In the genomic region with DNA sequence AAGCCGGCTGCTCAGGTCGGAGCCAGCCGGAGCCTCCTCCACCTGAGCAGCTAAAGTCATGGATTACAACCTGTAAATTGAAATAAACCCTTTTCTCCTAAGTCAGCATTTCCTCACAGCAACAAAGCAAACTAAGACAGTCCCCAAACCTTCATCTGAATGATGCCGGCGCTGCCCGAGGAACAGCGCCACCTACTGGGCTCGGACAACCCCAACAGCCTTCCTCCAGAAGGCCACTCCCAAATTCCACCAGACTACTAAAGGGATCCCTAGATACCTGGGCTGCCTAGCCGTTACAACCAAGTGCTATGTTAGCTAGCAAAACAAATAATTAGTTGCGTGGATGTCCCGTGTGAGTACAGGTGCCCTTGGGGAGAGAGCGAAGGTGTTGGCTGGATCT, we compare ENCODE assay signal across 13 mouse cellular contexts. TPM values are rescaled to one million over a fixed set of nuclear protein-coding genes. Genes with fewer than 3 reads are reported as not detected.
A peak's percentile ranks its signal among the peaks of the same experiment; 100 is the strongest.
DNase-seq lines count a peak whose midpoint lies in the region; TF ChIP-seq lines count a peak whose summit lies in the region.
"Had no signal": no experiment of that assay in that cellular context is flagged by ENCODE, and none has a peak within 500 bp of the region (broad histone marks: within the 10 kb centered on the region; RNA-seq: fewer than 3 reads in every experiment).

No protein-coding gene starts in this region.

- no peak overlapping the region for H3K9ac ChIP-seq in ES-E14 (ENCODE audit: insufficient read depth, low read depth, low read length, poor library complexity, severe bottlenecking)
- H3K9ac ChIP-seq: hindbrain, embryonic 12.5 days; limb, embryonic 13.5 days had no signal

- DNase-seq in gastrocnemius, adult 2 months = no peak
- DNase-seq in gastrocnemius, postnatal 4 days (ENCODE audit: low spot score in 2 of 2) = no peak
- no peak for DNase-seq in lung, adult 2 months
- no peak for DNase-seq in lung, postnatal 14 days
- DNase-seq in ES-E14 (ENCODE audit: low read depth, low spot score) = no peak
- peak; percentile 32 for DNase-seq in mesoderm, embryonic 11.5 days (ENCODE audit: low read depth, low spot score)
- DNase-seq in spleen, postnatal 14 days (ENCODE audit: low spot score in 2 of 2) = no peak
- no peak for DNase-seq in spleen, postnatal 36 days (ENCODE audit: low spot score in 2 of 2)
- DNase-seq: embryo, embryonic 11 days; kidney, adult 9 months; thymus, postnatal 25 days had no signal

- no peak overlapping the region for H3K27ac ChIP-seq in gastrocnemius, adult 2 months
- H3K27ac ChIP-seq in ES-E14 (ENCODE audit: insufficient read depth, low read depth, low read length, poor library complexity, severe bottlenecking) = no peak overlapping the region
- H3K27ac ChIP-seq: hindbrain, embryonic 12.5 days; limb, embryonic 13.5 days had no signal

- 0 out of 2 replicates have a peak, but pooled peaks cover 3% of the 10 kb centered on the region for H3K4me1 ChIP-seq in lung, adult 2 months (ENCODE audit: control insufficient read depth, insufficient read depth, low read length)
- H3K4me1 ChIP-seq in ES-E14 (ENCODE audit: control insufficient read depth in 2 of 2, insufficient read depth in 2 of 2, low read length in 2 of 2, poor library complexity in 1 of 2) = peaks cover 0 to 10% of the 10 kb centered on the region in 2 experiments; a peak in 3 of 4 replicates
- H3K4me1 ChIP-seq: hindbrain, embryonic 12.5 days had no signal

- in situ Hi-C loops in ES-E14 (cut with MboI; ENCODE audit: low sequenced_read_pairs in 2 of 2, unreplicated experiment in 2 of 2) = no loop called here

- 71% methylated on average over 12 of the region's 12 CpGs for WGBS in lung, adult 2 months

- no peak for TF ChIP-seq POLR2A in lung, adult 2 months (IDR thresholded peaks at IDR 0.05; ENCODE audit: borderline replicate concordance, extremely low read depth, low read depth, low read length)

- TF ChIP-seq CTCF in gastrocnemius, adult 2 months (IDR thresholded peaks at IDR 0.05) = peak; percentile 43
- TF ChIP-seq CTCF in lung, adult 2 months (IDR thresholded peaks at IDR 0.05; ENCODE audit: insufficient read depth, low read length) = peak; percentile 50

- no peaks in the 10 kb centered on the region for H3K9me3 ChIP-seq in ES-E14 (ENCODE audit: control insufficient read depth, insufficient read depth, low read depth, low read length)
- H3K9me3 ChIP-seq: hindbrain, embryonic 12.5 days had no signal

- H3K36me3 ChIP-seq in ES-E14 (ENCODE audit: control insufficient read depth, insufficient read depth, low read length, poor library complexity, severe bottlenecking) = no peaks in the 10 kb centered on the region; the same call in 1 of the 2 replicates
- H3K36me3 ChIP-seq: hindbrain, embryonic 12.5 days had no signal

- intact Hi-C loops in gastrocnemius, adult 2 months (cut with DNase I) = no loop called here

- H3K4me3 ChIP-seq in gastrocnemius, adult 2 months = no peak overlapping the region
- H3K4me3 ChIP-seq in lung, adult 2 months (replicated peaks; ENCODE audit: extremely low read depth, low read depth, low read length) = no peak overlapping the region
- no peak overlapping the region for H3K4me3 ChIP-seq in ES-E14 (ENCODE audit: insufficient read depth in 1 of 2, low read depth in 1 of 2, low read length in 2 of 2, poor library complexity in 1 of 2, severe bottlenecking in 1 of 2)
- H3K4me3 ChIP-seq: hindbrain, embryonic 12.5 days; limb, embryonic 13.5 days had no signal

TF ChIP-seq in ES-E14, 5 proteins besides CTCF, POLR2A, EP300 and RAD21:
- TF ChIP-seq MAFK (IDR thresholded peaks at IDR 0.05; ENCODE audit: insufficient read depth, low read depth, low read length) = peak; percentile 82
- TF ChIP-seq ZNF384 (IDR thresholded peaks at IDR 0.05; ENCODE audit: low read depth, low read length) = no peak
- peak; percentile 28; the same call in 1 of the 2 replicates for TF ChIP-seq HCFC1 (IDR thresholded peaks at IDR 0.05; ENCODE audit: borderline replicate concordance, insufficient read depth, low read length)
- TF ChIP-seq CHD2 (IDR thresholded peaks at IDR 0.05; ENCODE audit: low read depth, low read length) = no peak

RNA-seq across cellular contexts. Expression of gene Slc7a1, which starts 24.2 kb away (rescaled TPM):
- 1 to 10 TPM; 2.4 to 3.0 TPM for total RNA-seq in gastrocnemius, adult 2 months (2021)
- total RNA-seq in gastrocnemius, postnatal 4 days (2021) = 10 to 100 TPM; 16.9 to 17.2 TPM
- polyA plus RNA-seq in lung, adult 2 months (2012; rRNA removed) = 4.9 and 5.9 TPM in 2 replicates
- total RNA-seq in ES-E14 (2012; rRNA removed) = 104 and 151 TPM in 2 replicates

Comparison
In these comparisons a context has a peak if more than half of its experiments do, and no peak if none do; other contexts are left out.
1. RNA of gene Slc7a1, which starts 24.2 kb away (total RNA-seq): 104 to 151 TPM in ES-E14 and 16.9 to 17.2 TPM in gastrocnemius, postnatal 4 days; 2.4 to 3.0 TPM in gastrocnemius, adult 2 months; every median in the first group is over 4 times any median in the second.